Mouse (Mus musculus) liver, adult 2 months (tissue): ENCODE measurements around the gene Tnni2. TPM values are rescaled to one million over a fixed set of nuclear protein-coding genes. Genes with fewer than 3 reads are reported as not detected.

ENCODE experiments used
- DNase-seq: peaks from one replicate; pipeline ENCODE4 v3.0.0-alpha.2; 2011; ENCODE audit warnings: low read depth, low spot score; ENCODE audit errors: extremely low read depth
- H3K27ac ChIP-seq: fragments of 200-500 bp; replicated peaks from 2 replicates; pipeline ENCODE4 v1.5.1; 2012; ENCODE audit warnings: low read depth, mild to moderate bottlenecking, control low read depth, inconsistent platforms, low read length; ENCODE audit not compliant: insufficient read depth
- H3K27me3 ChIP-seq: fragments of 200-500 bp; 2 replicates; pipeline ENCODE4 v1.6.1; 2012; ENCODE audit warnings: mild to moderate bottlenecking, moderate library complexity, low read length, inconsistent platforms; ENCODE audit not compliant: control insufficient read depth, insufficient read depth
- H3K36me3 ChIP-seq: fragments of 200-500 bp; 2 replicates; pipeline ENCODE4 v1.6.1; 2012; ENCODE audit warnings: low read length, inconsistent platforms; ENCODE audit not compliant: control insufficient read depth, insufficient read depth
- H3K4me1 ChIP-seq: fragments of 200-500 bp; 2 replicates; pipeline ENCODE4 v1.6.1; 2011; ENCODE audit warnings: low read length; ENCODE audit not compliant: control insufficient read depth, insufficient read depth
- H3K4me3 ChIP-seq: fragments of 200-500 bp; 2 replicates; pipeline ENCODE4 v1.5.1; 2011; ENCODE audit warnings: low read depth, mild to moderate bottlenecking, control low read depth, low read length, moderate library complexity; ENCODE audit not compliant: insufficient read depth
- H3K79me2 ChIP-seq: fragments of 200-500 bp; 2 replicates; pipeline ENCODE4 v1.6.1; 2012; ENCODE audit warnings: inconsistent platforms, mild to moderate bottlenecking, low read length, moderate library complexity; ENCODE audit not compliant: control insufficient read depth, insufficient read depth
- H3K9ac ChIP-seq: fragments of 200-500 bp; 2 replicates; pipeline ENCODE4 v1.6.1; 2012; ENCODE audit warnings: low read depth, mild to moderate bottlenecking, control low read depth, inconsistent platforms, low read length
- CTCF ChIP-seq: fragments of 200-500 bp; IDR thresholded peaks from 2 replicates; pipeline ENCODE4 v1.5.1; 2011; ENCODE audit warnings: low read depth, low read length, control low read depth
- POLR2A ChIP-seq: fragments of 200-500 bp; IDR thresholded peaks from 2 replicates; pipeline ENCODE4 v1.6.1; 2011; ENCODE audit warnings: low read length, control low read depth; ENCODE audit not compliant: insufficient read depth; ENCODE audit errors: extremely low read depth
- WGBS: fragments of 180-500 bp; shearing (Covaris S2); methylation state at CpG from one replicate; pipeline ENCODE4 v1.1.7; 2018; 5-methylcytosine and 5-hydroxymethylcytosine counted together
- polyA plus RNA-seq: library from polyadenylated mRNA; depleted of rRNA; stranded (reverse); fragments of >200 nt; gene quantifications from 2 replicates; pipeline ENCODE4 v1.2.3, GENCODE M21; 2012
- total RNA-seq: library from RNA; depleted of rRNA; stranded (reverse); fragments of >200 nt; gene quantifications from 2 replicates; pipeline ENCODE4 v1.2.3, GENCODE M21; 2014

Tnni2 gene
- total and polyA plus RNA-seq, 2 experiments: 10.1 TPM; not detected in 1

DNA sequence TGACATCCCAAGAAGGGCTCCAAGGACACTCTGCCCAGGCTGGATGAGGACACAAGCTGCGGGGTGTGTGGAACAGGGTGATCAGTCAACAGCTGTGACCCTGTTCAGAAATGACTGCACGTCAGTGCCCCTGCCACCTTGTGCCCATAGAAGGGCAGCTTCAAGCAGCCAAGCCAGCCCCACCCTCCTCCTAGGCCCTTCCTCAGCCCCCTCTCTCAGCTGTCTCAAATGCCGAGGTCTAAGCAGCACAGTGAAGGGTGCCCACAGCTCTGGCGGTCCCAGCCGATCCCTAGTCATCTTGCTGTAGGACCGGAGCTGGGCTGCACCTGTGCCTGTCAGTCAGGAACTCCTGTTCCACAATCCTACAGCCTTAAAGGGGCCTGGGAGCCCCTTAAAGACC, 20.6 kb downstream of the Tnni2 start:
- 91% methylated on average over 6 of the region's 6 CpGs for WGBS
- H3K27ac ChIP-seq: no peak overlapping the region
- H3K27me3 ChIP-seq: no peaks in the 10 kb centered on the region
- H3K4me1 ChIP-seq: no peaks in the 10 kb centered on the region
- peak overlapping the region; percentile 30; the same call in 1 of the 2 replicates for H3K4me3 ChIP-seq
- no peak for DNase-seq
- H3K79me2 ChIP-seq: no peaks in the 10 kb centered on the region
- TF ChIP-seq CTCF (no peak), POLR2A (no peak)
- H3K9ac ChIP-seq: no peak overlapping the region
- no peaks in the 10 kb centered on the region for H3K36me3 ChIP-seq

DNA sequence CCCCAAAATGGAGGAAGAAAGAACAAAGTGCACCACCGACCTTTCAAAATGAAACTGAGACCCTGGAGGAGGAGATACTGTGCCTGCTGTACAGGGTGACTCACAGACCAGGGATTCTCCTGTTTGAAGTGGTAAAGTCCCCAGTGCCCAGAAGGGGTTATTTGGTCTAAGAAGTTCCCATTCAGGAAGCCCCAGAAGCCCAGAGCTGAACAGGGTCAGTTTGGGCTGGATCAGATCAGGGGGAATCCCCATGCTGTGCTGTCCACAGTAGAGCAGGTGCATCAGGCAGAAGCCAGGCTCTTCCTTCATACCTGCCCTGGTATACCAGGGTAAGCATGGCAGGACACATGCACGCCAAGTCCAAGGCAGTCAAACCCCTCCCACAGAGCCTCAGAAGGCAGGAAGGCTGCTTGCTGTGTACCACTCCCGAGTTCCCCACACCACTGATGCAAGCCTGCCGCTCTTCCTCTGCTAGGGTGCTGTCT, 21.0 kb downstream of the Tnni2 start:
- TF ChIP-seq CTCF: no peak
- no peak for TF ChIP-seq POLR2A
- no peaks in the 10 kb centered on the region for H3K27me3 ChIP-seq
- no peak overlapping the region for H3K4me3 ChIP-seq
- no peaks in the 10 kb centered on the region for H3K4me1 ChIP-seq
- 75% methylated on average over 4 of the region's 4 CpGs for WGBS
- no peak for DNase-seq
- no peak overlapping the region for H3K9ac ChIP-seq
- H3K79me2 ChIP-seq: no peaks in the 10 kb centered on the region
- no peaks in the 10 kb centered on the region for H3K36me3 ChIP-seq
- no peak overlapping the region for H3K27ac ChIP-seq

DNA sequence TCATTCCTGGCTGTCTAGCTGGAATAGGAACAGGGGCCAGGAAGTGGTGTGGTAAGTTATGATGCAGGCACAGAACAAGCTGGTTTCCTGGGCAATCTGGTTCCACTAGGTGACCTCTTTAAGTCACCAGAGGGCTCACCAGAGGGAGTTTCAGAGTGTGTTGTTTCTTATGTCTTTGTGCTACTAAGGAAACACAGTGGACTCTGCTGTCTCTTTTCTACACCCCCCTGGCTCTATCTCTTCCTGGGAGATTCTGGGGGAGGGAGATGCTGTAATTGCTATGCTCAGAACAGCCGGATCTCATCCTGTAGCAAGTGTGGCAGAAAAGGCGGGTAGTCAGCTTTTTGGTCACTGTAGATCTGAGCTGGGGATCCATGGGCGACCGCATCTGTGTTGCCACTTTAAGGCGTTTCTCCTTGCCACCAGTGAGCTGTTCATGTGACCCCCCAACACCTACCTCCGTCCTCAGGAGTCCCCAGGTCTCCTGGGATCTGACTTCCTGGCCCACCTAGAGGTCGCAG, 28.6 kb downstream of the Tnni2 start:
- Histone ChIP-seq H3K4me1 (no peaks in the 10 kb centered on the region), H3K36me3 (no peaks in the 10 kb centered on the region), H3K27ac (no peak overlapping the region), H3K79me2 (no peaks in the 10 kb centered on the region), H3K9ac (no peak overlapping the region), H3K27me3 (no peaks in the 10 kb centered on the region), H3K4me3 (no peak overlapping the region)
- TF ChIP-seq POLR2A (no peak), CTCF (no peak)
- 76% methylated on average over 7 of the region's 7 CpGs for WGBS
- DNase-seq: no peak

- no peak overlapping the region for H3K27ac ChIP-seq
- H3K4me3 ChIP-seq: no peak overlapping the region
- H3K27me3 ChIP-seq: no peaks in the 10 kb centered on the region
- DNase-seq: no peak
- TF ChIP-seq POLR2A (no peak), CTCF (no peak)
- no peaks in the 10 kb centered on the region for H3K4me1 ChIP-seq
- H3K36me3 ChIP-seq: no peaks in the 10 kb centered on the region
- H3K79me2 ChIP-seq: no peaks in the 10 kb centered on the region
- H3K9ac ChIP-seq: no peak overlapping the region
- 33% methylated on average over 4 of the region's 4 CpGs for WGBS
These were observed 29.3 kb downstream of the Tnni2 start for GRCm38 (mm10) chr7:142470808-142471413.

DNA sequence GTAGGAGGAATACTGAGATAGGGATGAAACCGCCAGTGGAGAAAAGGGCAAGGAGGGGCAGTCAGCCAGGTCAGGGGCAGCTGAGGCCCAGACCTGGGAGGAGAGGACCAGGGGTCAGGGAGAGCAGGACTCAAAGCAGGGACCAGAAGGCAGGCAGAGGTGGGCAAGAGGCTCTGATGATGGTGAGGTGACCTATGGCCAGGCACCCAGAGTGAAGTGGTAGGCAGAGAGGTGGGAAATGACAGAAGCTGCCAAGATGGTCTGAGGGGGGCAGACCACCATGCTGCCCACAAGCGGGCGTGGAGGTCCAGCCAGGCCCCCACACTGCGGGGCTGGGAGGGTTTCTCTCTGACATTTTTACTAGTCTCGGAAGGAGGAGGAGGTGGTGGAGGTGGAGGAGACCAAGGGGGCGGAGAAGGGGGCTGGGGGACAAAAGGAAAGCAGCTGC, 29.8 kb downstream of the Tnni2 start:
- H3K27ac ChIP-seq: no peak overlapping the region
- H3K79me2 ChIP-seq: no peaks in the 10 kb centered on the region
- no peaks in the 10 kb centered on the region for H3K27me3 ChIP-seq
- WGBS: 86% methylated on average over 6 of the region's 6 CpGs
- H3K4me3 ChIP-seq: no peak overlapping the region
- H3K4me1 ChIP-seq: no peaks in the 10 kb centered on the region
- no peak for DNase-seq
- TF ChIP-seq CTCF (no peak), POLR2A (no peak)
- no peaks in the 10 kb centered on the region for H3K36me3 ChIP-seq
- no peak overlapping the region for H3K9ac ChIP-seq
